Mouse (Mus musculus) limb, embryonic 10.5 days (tissue): ENCODE data around the gene Hexa. TPM values are rescaled to one million over a fixed set of nuclear protein-coding genes. Genes with fewer than 3 reads are reported as not detected.
A peak's percentile ranks its signal among the peaks of the same experiment; 100 is the strongest.

Experiments
- DNase-seq: peaks from one replicate; pipeline ENCODE4 v3.0.0-alpha.2; 2017; ENCODE audit warnings: low spot score
- H3K27ac ChIP-seq: fragments of 300-500 bp; sonication (generic); 2 replicates; pipeline ENCODE4 v1.5.1; 2016; ENCODE audit warnings: mild to moderate bottlenecking
- H3K27me3 ChIP-seq: fragments of 300-500 bp; sonication (generic); 2 replicates; pipeline ENCODE4 v1.6.1; 2016; ENCODE audit warnings: low read depth, mild to moderate bottlenecking; ENCODE audit not compliant: poor library complexity, severe bottlenecking
- H3K36me3 ChIP-seq: fragments of 300-500 bp; sonication (generic); 2 replicates; pipeline ENCODE4 v1.6.1; 2016; ENCODE audit warnings: mild to moderate bottlenecking, moderate library complexity
- H3K4me1 ChIP-seq: fragments of 300-500 bp; sonication (generic); 2 replicates; pipeline ENCODE4 v1.6.1; 2016
- H3K4me3 ChIP-seq: fragments of 300-500 bp; sonication (generic); 2 replicates; pipeline ENCODE4 v1.5.1; 2016; ENCODE audit warnings: mild to moderate bottlenecking, moderate library complexity
- H3K9me3 ChIP-seq: fragments of 300-500 bp; sonication (generic); replicated peaks from 2 replicates; pipeline ENCODE4 v1.6.1; 2016; ENCODE audit warnings: mild to moderate bottlenecking
- WGBS: fragments of 180-500 bp; shearing (Covaris S2); methylation state at CpG from one replicate; pipeline ENCODE4 v1.1.7; 2016; 5-methylcytosine and 5-hydroxymethylcytosine counted together
- polyA plus RNA-seq: library from polyadenylated mRNA; unstranded; fragments of >200 nt; fragmentation: Nextera tagmentation; extraction: Ambion mirVana; gene quantifications from 2 replicates; pipeline ENCODE4 v1.2.1, GENCODE M21; 2016

Hexa gene
- polyA plus RNA-seq, 1 experiment from 2014 or later, result 46.1 TPM

- DNase-seq, result no peak
- no peaks in the 10 kb centered on the region for H3K36me3 ChIP-seq
- H3K4me3 ChIP-seq, result no peak overlapping the region
- WGBS, result 83% methylated on average over 2 of the region's 2 CpGs
- H3K27me3 ChIP-seq, result peaks cover 13% of the 10 kb centered on the region
- no peaks in the 10 kb centered on the region for H3K9me3 ChIP-seq
- no peaks in the 10 kb centered on the region for H3K4me1 ChIP-seq
- no peak overlapping the region for H3K27ac ChIP-seq
These were observed 32.5 kb downstream of the Hexa start for GRCm38 (mm10) chr9:59571852-59572251.

- Histone ChIP-seq H3K9me3 (no peaks in the 10 kb centered on the region), H3K36me3 (no peaks in the 10 kb centered on the region), H3K27ac (no peak overlapping the region), H3K4me3 (peak overlapping the region; percentile 49), H3K27me3 (peaks cover 51% of the 10 kb centered on the region), H3K4me1 (peaks cover 14% of the 10 kb centered on the region)
- 18% methylated on average over 13 of the region's 13 CpGs for WGBS
- DNase-seq, result no peak
These were observed 38.1 kb downstream of the Hexa start for GRCm38 (mm10) chr9:59577401-59577800.

DNA sequence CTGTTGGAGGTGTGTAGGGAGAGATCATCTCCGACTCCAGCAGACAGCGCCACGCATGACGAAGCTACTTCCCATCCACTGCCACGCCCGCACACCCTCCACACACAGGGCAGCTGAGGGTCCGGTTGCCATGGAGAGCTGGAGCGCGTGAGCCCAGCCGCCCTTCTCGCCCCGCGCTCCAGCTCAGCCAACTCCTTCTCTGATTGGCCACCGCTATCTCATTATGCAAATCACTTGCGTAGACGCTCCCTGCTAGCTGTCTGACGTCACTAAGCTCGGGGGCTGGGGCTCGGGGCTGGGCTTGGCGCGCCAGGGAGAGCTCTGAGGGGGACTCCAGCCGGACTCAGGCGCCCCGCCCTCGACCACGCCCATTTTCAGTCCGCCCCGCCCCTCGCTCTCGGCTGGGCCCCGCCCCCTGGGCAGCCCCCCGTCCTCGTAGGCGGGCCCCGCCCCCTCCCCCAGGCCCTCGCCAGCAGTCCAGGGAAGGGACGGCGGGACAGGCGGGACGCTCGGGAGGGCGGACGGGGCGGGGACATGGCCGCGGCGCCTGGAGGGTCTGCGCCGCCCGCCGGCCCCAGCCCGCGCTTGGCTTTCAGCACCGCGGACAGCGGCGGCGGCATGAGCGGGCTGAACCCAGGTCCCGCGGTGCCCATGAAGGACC is 38.6 kb downstream of the Hexa start, which contains the start of gene Celf6:
Gene Celf6, plus strand, starts transcription at position 74 of the 661 bp plus-strand sequence.
- H3K27ac ChIP-seq, result no peak within 1 kb of the TSS
- DNase-seq, result peak; percentile 100
- H3K9me3 ChIP-seq, result no peaks in the 10 kb centered on the region
- no peaks in the 10 kb centered on the region for H3K36me3 ChIP-seq
- H3K4me3 ChIP-seq, result peak within 1 kb of the TSS; percentile 49
- peaks cover 51% of the 10 kb centered on the region for H3K27me3 ChIP-seq
- H3K4me1 ChIP-seq, result peaks cover 14% of the 10 kb centered on the region
- WGBS, result under 1% methylated on average over 60 of the region's 61 CpGs

DNA sequence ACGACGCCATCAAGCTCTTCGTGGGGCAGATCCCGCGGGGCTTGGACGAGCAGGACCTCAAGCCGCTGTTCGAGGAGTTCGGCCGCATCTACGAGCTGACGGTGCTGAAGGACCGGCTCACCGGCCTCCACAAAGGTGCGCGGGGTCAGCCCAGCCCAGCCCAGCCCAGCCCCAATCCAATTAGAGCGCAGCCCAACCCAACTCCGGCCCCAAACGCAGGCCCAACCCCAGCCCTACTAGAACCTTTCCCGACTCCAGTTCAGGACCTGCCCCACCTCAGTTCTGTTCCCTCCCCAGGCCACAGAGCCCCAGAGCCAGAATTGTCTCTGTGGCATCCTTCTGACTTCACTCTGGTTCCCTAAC is 39.1 kb downstream of the Hexa start:
- H3K27me3 ChIP-seq, result peaks cover 51% of the 10 kb centered on the region

DNA sequence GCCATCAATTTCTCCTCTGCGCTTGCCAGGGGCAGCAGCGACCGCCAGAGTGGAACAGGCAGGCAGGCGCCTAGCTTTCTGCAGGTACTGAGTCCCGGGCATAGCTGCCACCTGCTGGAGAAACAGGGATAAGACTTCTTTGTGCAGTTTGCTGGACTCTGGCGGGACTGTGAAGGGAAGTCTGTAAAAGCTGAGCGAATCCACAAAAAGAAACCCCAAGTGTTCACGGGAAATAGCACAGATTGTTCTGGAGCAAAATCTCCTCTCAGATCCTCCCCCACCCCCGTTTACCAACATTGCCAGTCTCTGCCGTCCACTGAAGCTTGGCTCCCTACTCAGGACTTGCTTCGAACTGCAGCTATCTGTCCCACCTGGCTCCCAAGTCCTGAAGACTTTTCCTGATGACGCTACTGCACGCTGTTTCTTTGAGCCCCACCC is 45.5 kb downstream of the Hexa start:
- Histone ChIP-seq H3K27ac (no peak overlapping the region), H3K27me3 (peaks cover 39% of the 10 kb centered on the region), H3K4me1 (0 out of 2 replicates have a peak, but pooled peaks cover 3% of the 10 kb centered on the region), H3K36me3 (no peaks in the 10 kb centered on the region), H3K9me3 (no peaks in the 10 kb centered on the region), H3K4me3 (peak overlapping the region; percentile 40)
- DNase-seq, result peak; percentile 81
- WGBS, result 7% methylated on average over 13 of the region's 13 CpGs

More for the DNA sequence above, 39.1 kb downstream of the Hexa start:
- Histone ChIP-seq H3K36me3 (no peaks in the 10 kb centered on the region), H3K4me3 (peak overlapping the region; percentile 49), H3K4me1 (peaks cover 14% of the 10 kb centered on the region), H3K9me3 (no peaks in the 10 kb centered on the region), H3K27ac (no peak overlapping the region)
- no peak for DNase-seq
- 1% methylated on average over 20 of the region's 20 CpGs for WGBS

- no peaks in the 10 kb centered on the region for H3K36me3 ChIP-seq
- peaks cover 22% of the 10 kb centered on the region for H3K27me3 ChIP-seq
- 0 out of 2 replicates have a peak, but pooled peaks cover 3% of the 10 kb centered on the region for H3K4me1 ChIP-seq
- H3K4me3 ChIP-seq, result no peak overlapping the region
- H3K27ac ChIP-seq, result no peak overlapping the region
- H3K9me3 ChIP-seq, result no peaks in the 10 kb centered on the region
- WGBS, result 70% methylated on average over 5 of the region's 5 CpGs
- no peak for DNase-seq
These were observed 48.9 kb downstream of the Hexa start for GRCm38 (mm10) chr9:59588252-59588651.

DNA sequence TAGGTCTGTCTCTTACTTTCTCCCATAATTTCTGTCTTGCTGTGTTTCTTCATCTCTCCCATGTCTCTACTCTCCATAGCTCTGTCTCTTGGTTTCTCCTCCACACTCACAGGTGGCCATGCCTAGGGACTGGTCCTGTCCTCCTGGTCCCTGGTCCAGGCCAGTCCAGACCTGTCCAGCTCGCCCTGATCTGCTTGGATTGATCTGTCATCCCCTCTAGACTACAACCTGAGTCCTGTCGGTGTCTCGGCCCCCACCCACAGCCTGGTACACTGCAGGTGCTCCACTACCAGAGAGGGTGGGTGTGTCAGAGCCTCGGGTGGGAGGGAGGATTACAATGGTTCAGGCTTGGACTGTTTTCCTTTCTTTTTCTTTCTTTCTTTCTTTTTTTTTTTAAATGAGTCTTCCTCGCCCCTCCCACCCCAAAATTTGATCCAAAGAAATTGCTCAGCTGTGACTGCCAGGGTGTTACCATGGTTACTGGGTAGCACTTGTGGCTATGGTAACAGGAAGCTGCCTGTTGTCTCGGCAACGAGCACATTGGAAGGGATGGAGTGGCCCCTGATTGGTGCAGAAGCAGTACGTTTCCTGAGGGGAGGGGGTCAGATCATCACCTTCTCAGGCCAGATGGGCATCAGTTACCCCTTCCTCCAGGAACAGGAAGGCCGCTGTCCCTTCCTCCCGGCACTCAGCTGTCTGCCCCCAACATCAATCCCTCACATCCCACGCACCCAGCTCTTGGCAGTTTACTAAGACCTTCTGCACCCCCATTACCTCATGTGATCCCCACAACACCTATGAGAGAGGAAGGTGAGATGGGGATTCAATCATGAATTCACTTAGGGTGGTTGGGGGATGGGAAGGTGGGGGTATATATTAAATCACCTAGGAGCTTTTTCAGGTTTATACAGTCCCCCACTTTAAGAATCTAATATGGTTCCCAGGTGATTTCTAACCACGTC is 49.7 kb downstream of the Hexa start:
- no peak overlapping the region for H3K27ac ChIP-seq
- no peaks in the 10 kb centered on the region for H3K9me3 ChIP-seq
- H3K4me3 ChIP-seq, result no peak overlapping the region
- H3K4me1 ChIP-seq, result 0 out of 2 replicates have a peak, but pooled peaks cover 3% of the 10 kb centered on the region
- H3K36me3 ChIP-seq, result no peaks in the 10 kb centered on the region
- DNase-seq, result no peak
- peaks cover 22% of the 10 kb centered on the region for H3K27me3 ChIP-seq
- 48% methylated on average over 12 of the region's 12 CpGs for WGBS

- 0 out of 2 replicates have a peak, but pooled peaks cover 3% of the 10 kb centered on the region for H3K4me1 ChIP-seq
- no peak for DNase-seq
- no peaks in the 10 kb centered on the region for H3K36me3 ChIP-seq
- H3K9me3 ChIP-seq, result no peaks in the 10 kb centered on the region
- WGBS, result 83% methylated on average over 10 of the region's 10 CpGs
- no peak overlapping the region for H3K27ac ChIP-seq
- peaks cover 22% of the 10 kb centered on the region for H3K27me3 ChIP-seq
- H3K4me3 ChIP-seq, result no peak overlapping the region
These were observed 50.5 kb downstream of the Hexa start for GRCm38 (mm10) chr9:59589703-59590439.

- Histone ChIP-seq H3K9me3 (no peaks in the 10 kb centered on the region), H3K4me3 (no peak overlapping the region), H3K27me3 (peaks cover 30% of the 10 kb centered on the region), H3K36me3 (no peaks in the 10 kb centered on the region), H3K27ac (no peak overlapping the region), H3K4me1 (peaks cover 7% of the 10 kb centered on the region)
- 85% methylated on average over 8 of the region's 8 CpGs for WGBS
- DNase-seq, result no peak
These were observed 62.3 kb downstream of the Hexa start for GRCm38 (mm10) chr9:59601661-59602060.

- no peak for DNase-seq
- 53% methylated on average over 6 of the region's 6 CpGs for WGBS
- peaks cover 30% of the 10 kb centered on the region for H3K27me3 ChIP-seq
- H3K4me3 ChIP-seq, result no peak overlapping the region
- H3K36me3 ChIP-seq, result no peaks in the 10 kb centered on the region
- H3K4me1 ChIP-seq, result peaks cover 7% of the 10 kb centered on the region
- H3K9me3 ChIP-seq, result no peaks in the 10 kb centered on the region
- H3K27ac ChIP-seq, result no peak overlapping the region
These were observed 66.6 kb downstream of the Hexa start for GRCm38 (mm10) chr9:59605967-59606366.

GRCm38 (mm10) chr9:59610950-59611349 is 71.6 kb downstream of the Hexa start:
- H3K4me1 ChIP-seq, result no peaks in the 10 kb centered on the region
- H3K9me3 ChIP-seq, result no peaks in the 10 kb centered on the region
- no peak overlapping the region for H3K27ac ChIP-seq
- DNase-seq, result no peak
- H3K27me3 ChIP-seq, result no peaks in the 10 kb centered on the region
- no peak overlapping the region for H3K4me3 ChIP-seq
- no peaks in the 10 kb centered on the region for H3K36me3 ChIP-seq
- 91% methylated on average over 2 of the region's 2 CpGs for WGBS
